Mouse (Mus musculus): Measurements from ENCODE around the gene Ankib1. TPM values are rescaled to one million over a fixed set of nuclear protein-coding genes. Genes with fewer than 3 reads are reported as not detected.

The Ankib1 gene
- polyA plus RNA-seq, 1 experiment, result 9.5 TPM

- Histone ChIP-seq H3K36me3 (ENCODE audit: control insufficient read depth, insufficient read depth) (peaks cover 36% of the 10 kb centered on the region), H3ac (ENCODE audit: control insufficient read depth, insufficient read length, low read depth) (no peak overlapping the region), H3K4me3 (ENCODE audit: insufficient read depth, poor library complexity, severe bottlenecking) (no peak overlapping the region), H3K79me3 (ENCODE audit: low read depth) (no peaks in the 10 kb centered on the region), H3K27me3 (ENCODE audit: control insufficient read depth, insufficient read depth, insufficient read length) (no peaks in the 10 kb centered on the region), H3K79me2 (ENCODE audit: control insufficient read depth, insufficient read depth) (no peaks in the 10 kb centered on the region)
- TF ChIP-seq FOSL1 (IDR thresholded peaks at IDR 0.05; ENCODE audit: insufficient read depth, low read length, poor library complexity, severe bottlenecking) (no peak), MAX (IDR thresholded peaks at IDR 0.05) (no peak), CTCF (IDR thresholded peaks at IDR 0.05; ENCODE audit: control insufficient read depth, insufficient read depth, insufficient read length) (no peak), USF1 (IDR thresholded peaks at IDR 0.05; ENCODE audit: low read depth) (no peak), CEBPB (IDR thresholded peaks at IDR 0.05; ENCODE audit: low read depth) (no peak), MYOG (IDR thresholded peaks at IDR 0.05; ENCODE audit: control insufficient read depth, extremely low read depth, insufficient read length) (no peak), MYOD1 (IDR thresholded peaks at IDR 0.05; ENCODE audit: control insufficient read depth, insufficient read length, low read depth) (no peak)
Measured at GRCm38 (mm10) chr5:3719371-3719770, 83.4 kb downstream of the Ankib1 start.

- Histone ChIP-seq H3K4me3 (ENCODE audit: insufficient read depth, poor library complexity, severe bottlenecking) (no peak overlapping the region), H3K79me2 (ENCODE audit: control insufficient read depth, insufficient read depth) (no peaks in the 10 kb centered on the region), H3K27me3 (ENCODE audit: control insufficient read depth, insufficient read depth, insufficient read length) (no peaks in the 10 kb centered on the region), H3K36me3 (ENCODE audit: control insufficient read depth, insufficient read depth) (peaks cover 33% of the 10 kb centered on the region), H3ac (ENCODE audit: control insufficient read depth, insufficient read length, low read depth) (no peak overlapping the region), H3K79me3 (ENCODE audit: low read depth) (no peaks in the 10 kb centered on the region)
- no peak for TF ChIP-seq CTCF (IDR thresholded peaks at IDR 0.05; ENCODE audit: control insufficient read depth, insufficient read depth, insufficient read length)
- no peak for TF ChIP-seq CEBPB (IDR thresholded peaks at IDR 0.05; ENCODE audit: low read depth)
- TF ChIP-seq MYOD1 (IDR thresholded peaks at IDR 0.05; ENCODE audit: control insufficient read depth, insufficient read length, low read depth), result no peak
- no peak for TF ChIP-seq USF1 (IDR thresholded peaks at IDR 0.05; ENCODE audit: low read depth)
- no peak for TF ChIP-seq FOSL1 (IDR thresholded peaks at IDR 0.05; ENCODE audit: insufficient read depth, low read length, poor library complexity, severe bottlenecking)
- TF ChIP-seq MAX (IDR thresholded peaks at IDR 0.05), result no peak
- no peak for TF ChIP-seq MYOG (IDR thresholded peaks at IDR 0.05; ENCODE audit: control insufficient read depth, extremely low read depth, insufficient read length)
Measured at GRCm38 (mm10) chr5:3715800-3716199, 86.9 kb downstream of the Ankib1 start.

GRCm38 (mm10) chr5:3702180-3702579 lies 100.5 kb downstream of the Ankib1 start:
- no peaks in the 10 kb centered on the region for H3K79me2 ChIP-seq (ENCODE audit: control insufficient read depth, insufficient read depth)
- TF ChIP-seq CEBPB (IDR thresholded peaks at IDR 0.05; ENCODE audit: low read depth) (no peak), FOSL1 (IDR thresholded peaks at IDR 0.05; ENCODE audit: insufficient read depth, low read length, poor library complexity, severe bottlenecking) (no peak), MAX (IDR thresholded peaks at IDR 0.05) (no peak), CTCF (IDR thresholded peaks at IDR 0.05; ENCODE audit: control insufficient read depth, insufficient read depth, insufficient read length) (no peak), USF1 (IDR thresholded peaks at IDR 0.05; ENCODE audit: low read depth) (no peak), MYOD1 (IDR thresholded peaks at IDR 0.05; ENCODE audit: control insufficient read depth, insufficient read length, low read depth) (no peak), MYOG (IDR thresholded peaks at IDR 0.05; ENCODE audit: control insufficient read depth, extremely low read depth, insufficient read length) (no peak)
- no peak overlapping the region for H3K4me3 ChIP-seq (ENCODE audit: insufficient read depth, poor library complexity, severe bottlenecking)
- no peak overlapping the region for H3ac ChIP-seq (ENCODE audit: control insufficient read depth, insufficient read length, low read depth)
- peaks cover 31% of the 10 kb centered on the region for H3K36me3 ChIP-seq (ENCODE audit: control insufficient read depth, insufficient read depth)
- H3K27me3 ChIP-seq (ENCODE audit: control insufficient read depth, insufficient read depth, insufficient read length), result no peaks in the 10 kb centered on the region
- H3K79me3 ChIP-seq (ENCODE audit: low read depth), result no peaks in the 10 kb centered on the region

GRCm38 (mm10) chr5:3700025-3700424 lies 102.7 kb downstream of the Ankib1 start:
- Histone ChIP-seq H3K79me2 (ENCODE audit: control insufficient read depth, insufficient read depth) (no peaks in the 10 kb centered on the region), H3K27me3 (ENCODE audit: control insufficient read depth, insufficient read depth, insufficient read length) (no peaks in the 10 kb centered on the region), H3K4me3 (ENCODE audit: insufficient read depth, poor library complexity, severe bottlenecking) (no peak overlapping the region), H3ac (ENCODE audit: control insufficient read depth, insufficient read length, low read depth) (no peak overlapping the region), H3K36me3 (ENCODE audit: control insufficient read depth, insufficient read depth) (peaks cover 39% of the 10 kb centered on the region), H3K79me3 (ENCODE audit: low read depth) (no peaks in the 10 kb centered on the region)
- TF ChIP-seq CEBPB (IDR thresholded peaks at IDR 0.05; ENCODE audit: low read depth) (no peak), MYOG (IDR thresholded peaks at IDR 0.05; ENCODE audit: control insufficient read depth, extremely low read depth, insufficient read length) (no peak), MAX (IDR thresholded peaks at IDR 0.05) (no peak), MYOD1 (IDR thresholded peaks at IDR 0.05; ENCODE audit: control insufficient read depth, insufficient read length, low read depth) (no peak), CTCF (IDR thresholded peaks at IDR 0.05; ENCODE audit: control insufficient read depth, insufficient read depth, insufficient read length) (no peak), USF1 (IDR thresholded peaks at IDR 0.05; ENCODE audit: low read depth) (no peak), FOSL1 (IDR thresholded peaks at IDR 0.05; ENCODE audit: insufficient read depth, low read length, poor library complexity, severe bottlenecking) (no peak)

- no peak overlapping the region for H3ac ChIP-seq (ENCODE audit: control insufficient read depth, insufficient read length, low read depth)
- no peaks in the 10 kb centered on the region for H3K27me3 ChIP-seq (ENCODE audit: control insufficient read depth, insufficient read depth, insufficient read length)
- no peaks in the 10 kb centered on the region for H3K79me2 ChIP-seq (ENCODE audit: control insufficient read depth, insufficient read depth)
- no peaks in the 10 kb centered on the region for H3K79me3 ChIP-seq (ENCODE audit: low read depth)
- no peak for TF ChIP-seq CEBPB (IDR thresholded peaks at IDR 0.05; ENCODE audit: low read depth)
- no peak for TF ChIP-seq CTCF (IDR thresholded peaks at IDR 0.05; ENCODE audit: control insufficient read depth, insufficient read depth, insufficient read length)
- TF ChIP-seq MYOG (IDR thresholded peaks at IDR 0.05; ENCODE audit: control insufficient read depth, extremely low read depth, insufficient read length), result no peak
- TF ChIP-seq FOSL1 (IDR thresholded peaks at IDR 0.05; ENCODE audit: insufficient read depth, low read length, poor library complexity, severe bottlenecking), result no peak
- no peak for TF ChIP-seq USF1 (IDR thresholded peaks at IDR 0.05; ENCODE audit: low read depth)
- no peak for TF ChIP-seq MYOD1 (IDR thresholded peaks at IDR 0.05; ENCODE audit: control insufficient read depth, insufficient read length, low read depth)
- TF ChIP-seq MAX (IDR thresholded peaks at IDR 0.05), result no peak
- peaks cover 58% of the 10 kb centered on the region for H3K36me3 ChIP-seq (ENCODE audit: control insufficient read depth, insufficient read depth)
- H3K4me3 ChIP-seq (ENCODE audit: insufficient read depth, poor library complexity, severe bottlenecking), result no peak overlapping the region
Measured at GRCm38 (mm10) chr5:3696031-3696430, 106.7 kb downstream of the Ankib1 start.

GRCm38 (mm10) chr5:3695191-3695590 lies 107.5 kb downstream of the Ankib1 start:
- no peaks in the 10 kb centered on the region for H3K27me3 ChIP-seq (ENCODE audit: control insufficient read depth, insufficient read depth, insufficient read length)
- H3ac ChIP-seq (ENCODE audit: control insufficient read depth, insufficient read length, low read depth), result no peak overlapping the region
- no peaks in the 10 kb centered on the region for H3K79me2 ChIP-seq (ENCODE audit: control insufficient read depth, insufficient read depth)
- no peak for TF ChIP-seq USF1 (IDR thresholded peaks at IDR 0.05; ENCODE audit: low read depth)
- TF ChIP-seq CTCF (IDR thresholded peaks at IDR 0.05; ENCODE audit: control insufficient read depth, insufficient read depth, insufficient read length), result no peak
- no peak for TF ChIP-seq MYOD1 (IDR thresholded peaks at IDR 0.05; ENCODE audit: control insufficient read depth, insufficient read length, low read depth)
- no peak for TF ChIP-seq CEBPB (IDR thresholded peaks at IDR 0.05; ENCODE audit: low read depth)
- no peak for TF ChIP-seq MYOG (IDR thresholded peaks at IDR 0.05; ENCODE audit: control insufficient read depth, extremely low read depth, insufficient read length)
- TF ChIP-seq MAX (IDR thresholded peaks at IDR 0.05), result no peak
- no peak for TF ChIP-seq FOSL1 (IDR thresholded peaks at IDR 0.05; ENCODE audit: insufficient read depth, low read length, poor library complexity, severe bottlenecking)
- H3K4me3 ChIP-seq (ENCODE audit: insufficient read depth, poor library complexity, severe bottlenecking), result no peak overlapping the region
- peaks cover 56% of the 10 kb centered on the region for H3K36me3 ChIP-seq (ENCODE audit: control insufficient read depth, insufficient read depth)
- no peaks in the 10 kb centered on the region for H3K79me3 ChIP-seq (ENCODE audit: low read depth)
